Mouse (Mus musculus) heart, postnatal 0 days (tissue): ENCODE results near the gene Cdh13. TPM values are rescaled to one million over a fixed set of nuclear protein-coding genes. Genes with fewer than 3 reads are reported as not detected.
A peak's percentile ranks its signal among the peaks of the same experiment; 100 is the strongest.

Experiments
- ATAC-seq: fragments of 200-750 bp; cut with Nextera tagmentation; 2 replicates; pipeline ENCODE4 v1.8.0; 2017; ENCODE audit warnings: low read depth, moderate number of reproducible peaks, moderate library complexity; ENCODE audit not compliant: insufficient read depth
- DNase-seq: peaks from one replicate; pipeline ENCODE4 v3.0.0-alpha.2; 2016; ENCODE audit warnings: low spot score
- H3K27ac ChIP-seq: fragments of 300-500 bp; sonication (generic); 2 replicates; pipeline ENCODE4 v1.5.1; 2014; ENCODE audit warnings: low read depth, mild to moderate bottlenecking
- H3K27me3 ChIP-seq: fragments of 300-500 bp; sonication (generic); 2 replicates; pipeline ENCODE4 v1.6.1; 2014; ENCODE audit warnings: low read length, mixed read lengths; ENCODE audit not compliant: control insufficient read depth, insufficient read depth
- H3K36me3 ChIP-seq: fragments of 300-500 bp; sonication (generic); replicated peaks from 2 replicates; pipeline ENCODE4 v1.6.1; 2014; ENCODE audit warnings: low read length, mixed read lengths; ENCODE audit not compliant: control insufficient read depth, insufficient read depth
- H3K4me1 ChIP-seq: fragments of 300-500 bp; sonication (generic); 2 replicates; pipeline ENCODE4 v1.6.1; 2014; ENCODE audit warnings: antibody characterized with exemption; ENCODE audit not compliant: control insufficient read depth, insufficient read depth
- H3K4me2 ChIP-seq: fragments of 300-500 bp; sonication (generic); 2 replicates; pipeline ENCODE4 v1.6.1; 2014; ENCODE audit warnings: low read depth, mild to moderate bottlenecking, low read length, moderate library complexity
- H3K4me3 ChIP-seq: fragments of 300-500 bp; sonication (generic); 2 replicates; pipeline ENCODE4 v1.5.1; 2014; ENCODE audit warnings: low read depth, low read length
- H3K9ac ChIP-seq: fragments of 300-500 bp; sonication (generic); replicated peaks from 2 replicates; pipeline ENCODE4 v1.6.1; 2014; ENCODE audit warnings: low read depth, low read length, mixed read lengths
- H3K9me3 ChIP-seq: fragments of 300-500 bp; sonication (generic); replicated peaks from 2 replicates; pipeline ENCODE4 v1.6.1; 2016; ENCODE audit warnings: low read length; ENCODE audit not compliant: control insufficient read depth
- CTCF ChIP-seq: IDR thresholded peaks from 2 replicates; pipeline ENCODE4 v1.5.1; 2016; ENCODE audit warnings: antibody characterized with exemption, control low read depth, low read depth
- EP300 ChIP-seq: IDR thresholded peaks from 2 replicates; pipeline ENCODE4 v1.6.1; 2016; ENCODE audit warnings: antibody characterized with exemption, low read depth
- WGBS: fragments of 180-500 bp; shearing (Covaris S2); extraction: QIAGEN DNeasy Blood & Tissue Kit; methylation state at CpG from one replicate; pipeline ENCODE4 v1.1.7; 2014; 5-methylcytosine and 5-hydroxymethylcytosine counted together
- polyA plus RNA-seq: library from polyadenylated mRNA; unstranded; fragments of >200 nt; fragmentation: Nextera tagmentation; extraction: Ambion mirVana; gene quantifications from 2 replicates; pipeline ENCODE4 v1.2.1, GENCODE M21; 2015
- total RNA-seq: library from RNA; depleted of rRNA; stranded (reverse); fragments of >200 nt; gene quantifications from 2 replicates; pipeline ENCODE4 v1.2.3, GENCODE M21; 2014; ENCODE audit warnings: low replicate concordance

Gene Cdh13
- total and polyA plus RNA-seq, 2 experiments from 2014 or later, result 109 to 136 TPM

- no peak overlapping the region for H3K27ac ChIP-seq
- H3K9me3 ChIP-seq, result no peaks in the 10 kb centered on the region
- TF ChIP-seq CTCF, result no peak
- TF ChIP-seq EP300, result no peak
- H3K4me3 ChIP-seq, result no peak overlapping the region
- 85% methylated on average over 11 of the region's 11 CpGs for WGBS
- H3K9ac ChIP-seq, result no peak overlapping the region
- no peak for ATAC-seq
- H3K27me3 ChIP-seq, result no peaks in the 10 kb centered on the region
- no peaks in the 10 kb centered on the region for H3K4me1 ChIP-seq
- no peaks in the 10 kb centered on the region for H3K36me3 ChIP-seq
- no peak overlapping the region for H3K4me2 ChIP-seq
- no peak for DNase-seq
Measured at GRCm38 (mm10) chr8:119021478-119021877, 737.9 kb downstream of the Cdh13 start.

- WGBS, result 45% methylated on average over 9 of the region's 9 CpGs
- Histone ChIP-seq H3K4me3 (no peak overlapping the region), H3K4me2 (no peak overlapping the region), H3K36me3 (no peaks in the 10 kb centered on the region), H3K27ac (no peak overlapping the region), H3K9ac (no peak overlapping the region), H3K9me3 (no peaks in the 10 kb centered on the region), H3K27me3 (no peaks in the 10 kb centered on the region), H3K4me1 (0 out of 2 replicates have a peak, but pooled peaks cover 3% of the 10 kb centered on the region)
- DNase-seq, result no peak
- peak; percentile 44; the same call in 1 of the 2 replicates for ATAC-seq
- TF ChIP-seq CTCF (peak; percentile 25; the same call in 1 of the 2 replicates), EP300 (no peak)
Measured at GRCm38 (mm10) chr8:119022301-119022870, 738.9 kb downstream of the Cdh13 start.

GRCm38 (mm10) chr8:119033398-119033797 is 749.9 kb downstream of the Cdh13 start:
- ATAC-seq, result no peak
- no peak overlapping the region for H3K4me3 ChIP-seq
- no peaks in the 10 kb centered on the region for H3K4me1 ChIP-seq
- H3K9ac ChIP-seq, result no peak overlapping the region
- WGBS, result 80% methylated on average over 11 of the region's 11 CpGs
- DNase-seq, result no peak
- H3K27me3 ChIP-seq, result no peaks in the 10 kb centered on the region
- H3K36me3 ChIP-seq, result no peaks in the 10 kb centered on the region
- H3K9me3 ChIP-seq, result no peaks in the 10 kb centered on the region
- H3K4me2 ChIP-seq, result no peak overlapping the region
- no peak for TF ChIP-seq CTCF
- H3K27ac ChIP-seq, result no peak overlapping the region

DNA sequence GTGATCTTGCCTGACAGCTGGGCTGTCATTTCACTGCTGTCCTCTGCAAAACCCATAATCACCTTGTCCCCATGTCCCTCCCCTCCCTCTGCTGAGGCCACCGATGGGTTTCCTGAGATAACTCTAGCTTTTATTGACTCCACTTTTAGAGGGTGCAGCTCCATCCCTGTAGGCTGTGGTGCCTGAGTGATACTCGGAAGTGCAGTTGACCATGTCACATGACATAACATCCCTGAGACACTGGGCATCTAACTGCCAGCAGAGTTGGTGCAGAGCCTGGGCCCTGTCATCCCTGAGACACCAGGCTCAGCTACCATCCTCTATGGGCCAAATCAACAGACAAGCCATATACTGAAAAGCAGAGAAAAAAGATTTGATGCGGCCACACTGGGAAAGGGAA is 750.5 kb downstream of the Cdh13 start:
- DNase-seq (no peak), ATAC-seq (no peak)
- WGBS, result 85% methylated on average over 3 of the region's 3 CpGs
- Histone ChIP-seq H3K4me3 (no peak overlapping the region), H3K36me3 (no peaks in the 10 kb centered on the region), H3K27ac (no peak overlapping the region), H3K9ac (no peak overlapping the region), H3K4me1 (no peaks in the 10 kb centered on the region), H3K27me3 (no peaks in the 10 kb centered on the region), H3K9me3 (no peaks in the 10 kb centered on the region), H3K4me2 (no peak overlapping the region)
- TF ChIP-seq EP300, result no peak
- no peak for TF ChIP-seq CTCF

DNA sequence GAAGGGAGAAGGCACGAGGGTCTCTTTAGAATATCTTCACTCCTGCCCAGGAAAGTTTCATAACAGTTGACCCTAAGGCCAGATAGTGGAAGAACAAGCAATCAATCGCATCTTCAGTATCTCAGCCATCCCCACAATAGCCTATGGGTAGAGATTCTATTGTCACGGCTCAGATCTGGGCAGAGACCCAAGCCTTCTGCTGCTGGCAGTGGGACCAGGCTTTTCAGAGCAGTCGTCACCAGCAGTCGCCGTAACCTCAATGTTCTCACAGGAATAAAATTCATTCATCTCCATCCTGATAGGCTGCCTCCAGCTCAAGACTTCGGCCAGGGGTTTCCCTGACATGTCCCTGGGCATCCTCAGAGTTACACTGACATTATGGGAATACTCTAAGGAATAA is 751.6 kb downstream of the Cdh13 start:
- no peaks in the 10 kb centered on the region for H3K4me1 ChIP-seq
- H3K27me3 ChIP-seq, result no peaks in the 10 kb centered on the region
- no peaks in the 10 kb centered on the region for H3K9me3 ChIP-seq
- no peak overlapping the region for H3K4me3 ChIP-seq
- WGBS, result 64% methylated on average over 7 of the region's 7 CpGs
- TF ChIP-seq CTCF (no peak), EP300 (no peak)
- no peak overlapping the region for H3K9ac ChIP-seq
- no peak for ATAC-seq
- H3K4me2 ChIP-seq, result no peak overlapping the region
- no peaks in the 10 kb centered on the region for H3K36me3 ChIP-seq
- no peak for DNase-seq
- H3K27ac ChIP-seq, result no peak overlapping the region

DNA sequence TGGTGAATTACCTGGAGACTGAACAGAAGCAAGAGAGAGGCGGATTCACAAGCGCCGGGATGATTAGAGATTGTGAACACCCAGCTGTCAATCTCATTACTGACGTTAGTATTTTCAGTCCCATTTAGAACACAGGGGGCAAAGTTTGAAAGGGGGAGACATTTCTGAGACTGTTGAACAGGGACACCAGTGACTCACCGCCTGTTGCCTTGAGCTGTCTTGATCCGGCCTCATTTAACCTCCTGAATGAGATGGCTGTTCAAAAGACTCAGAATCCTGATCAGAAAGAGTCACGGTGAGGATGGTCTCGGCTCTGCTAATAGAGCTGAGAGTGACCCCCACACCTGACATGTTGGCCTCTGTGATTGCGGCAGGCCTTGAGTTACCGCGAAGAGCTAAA is 754.0 kb downstream of the Cdh13 start:
- H3K36me3 ChIP-seq, result no peaks in the 10 kb centered on the region
- H3K9ac ChIP-seq, result no peak overlapping the region
- DNase-seq (no peak), ATAC-seq (no peak)
- H3K4me1 ChIP-seq, result no peaks in the 10 kb centered on the region
- H3K27me3 ChIP-seq, result no peaks in the 10 kb centered on the region
- H3K27ac ChIP-seq, result no peak overlapping the region
- H3K4me2 ChIP-seq, result no peak overlapping the region
- H3K4me3 ChIP-seq, result no peak overlapping the region
- no peak for TF ChIP-seq CTCF
- no peak for TF ChIP-seq EP300
- 89% methylated on average over 11 of the region's 11 CpGs for WGBS
- no peaks in the 10 kb centered on the region for H3K9me3 ChIP-seq
